Mouse (Mus musculus) liver, postnatal 0 days (tissue): ENCODE measurements around the gene Elovl6.

Experiments used
- CTCF ChIP-seq: sonication (generic); IDR thresholded peaks from 2 replicates; pipeline ENCODE4 v1.5.1; 2016; ENCODE audit warnings: antibody characterized with exemption, low read depth
- EP300 ChIP-seq: IDR thresholded peaks from 2 replicates; pipeline ENCODE4 v1.6.1; 2016; ENCODE audit warnings: antibody characterized with exemption, low read depth, mild to moderate bottlenecking

DNA sequence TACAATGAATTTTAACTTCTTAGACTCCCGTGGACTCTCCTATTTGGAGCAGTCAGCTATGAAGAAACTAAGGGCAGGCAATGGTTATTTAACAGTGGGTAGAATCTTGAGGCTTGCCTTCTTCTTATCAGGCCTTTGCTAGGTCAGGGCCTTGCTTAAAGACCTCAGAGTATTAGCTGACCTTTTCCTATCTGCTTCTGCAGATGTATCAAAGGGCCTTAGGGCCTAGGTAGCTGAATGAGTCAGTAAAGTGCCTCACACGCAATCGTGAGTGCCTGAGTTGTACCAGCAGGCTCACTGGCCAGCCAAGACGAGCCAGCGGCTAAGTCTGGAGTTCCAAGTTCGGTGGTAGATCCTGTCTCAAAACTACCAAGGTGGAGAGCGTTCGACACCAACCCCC lies 33.3 kb downstream of the Elovl6 start:
- no peak for TF ChIP-seq EP300
- no peak for TF ChIP-seq CTCF
